Mouse (Mus musculus): ENCODE measurements around the gene Ano3. TPM values are rescaled to one million over a fixed set of nuclear protein-coding genes. Genes with fewer than 3 reads are reported as not detected.

Gene Ano3
- total and polyA plus RNA-seq, 2 experiments from 2014 or later, result 0.89 to 2.6 TPM

- Histone ChIP-seq H3K27ac (no peak overlapping the region), H3K4me2 (ENCODE audit: low read depth, low read length) (no peak overlapping the region), H3K27me3 (ENCODE audit: insufficient read depth, low read length) (no peaks in the 10 kb centered on the region), H3K4me1 (ENCODE audit: insufficient read depth, low read length) (no peaks in the 10 kb centered on the region), H3K9me3 (ENCODE audit: low read length) (no peaks in the 10 kb centered on the region), H3K9ac (replicated peaks; ENCODE audit: low read length) (no peak overlapping the region), H3K4me3 (ENCODE audit: low read length) (no peak overlapping the region), H3K36me3 (ENCODE audit: insufficient read depth, low read length) (no peaks in the 10 kb centered on the region)
- TF ChIP-seq CTCF (IDR thresholded peaks at IDR 0.05; ENCODE audit: low read depth), result no peak
- ATAC-seq (no peak), DNase-seq (ENCODE audit: low spot score) (no peak)
- WGBS, result 28% methylated on average over 2 of the region's 2 CpGs
Observed at GRCm38 (mm10) chr2:110759434-110759833, 191.3 kb downstream of the Ano3 start.

- TF ChIP-seq CTCF (IDR thresholded peaks at IDR 0.05; ENCODE audit: low read depth), result no peak
- Histone ChIP-seq H3K9me3 (ENCODE audit: low read length) (no peaks in the 10 kb centered on the region), H3K27me3 (ENCODE audit: insufficient read depth, low read length) (no peaks in the 10 kb centered on the region), H3K36me3 (ENCODE audit: insufficient read depth, low read length) (no peaks in the 10 kb centered on the region), H3K4me1 (ENCODE audit: insufficient read depth, low read length) (no peaks in the 10 kb centered on the region), H3K9ac (replicated peaks; ENCODE audit: low read length) (no peak overlapping the region), H3K4me3 (ENCODE audit: low read length) (no peak overlapping the region), H3K27ac (no peak overlapping the region), H3K4me2 (ENCODE audit: low read depth, low read length) (no peak overlapping the region)
- 83% methylated on average over 2 of the region's 2 CpGs for WGBS
- no peak for ATAC-seq
- DNase-seq (ENCODE audit: low spot score), result no peak
Observed at GRCm38 (mm10) chr2:110757556-110757955, 193.2 kb downstream of the Ano3 start.

GRCm38 (mm10) chr2:110740493-110740892 is 210.2 kb downstream of the Ano3 start:
- WGBS, result 55% methylated on average over 1 of the region's 1 CpGs
- ATAC-seq (no peak), DNase-seq (ENCODE audit: low spot score) (no peak)
- no peak overlapping the region for H3K4me2 ChIP-seq (ENCODE audit: low read depth, low read length)
- no peak overlapping the region for H3K27ac ChIP-seq
- no peaks in the 10 kb centered on the region for H3K9me3 ChIP-seq (ENCODE audit: low read length)
- H3K4me3 ChIP-seq (ENCODE audit: low read length), result no peak overlapping the region
- no peak overlapping the region for H3K9ac ChIP-seq (replicated peaks; ENCODE audit: low read length)
- H3K27me3 ChIP-seq (ENCODE audit: insufficient read depth, low read length), result no peaks in the 10 kb centered on the region
- TF ChIP-seq CTCF (IDR thresholded peaks at IDR 0.05; ENCODE audit: low read depth), result no peak
- H3K4me1 ChIP-seq (ENCODE audit: insufficient read depth, low read length), result no peaks in the 10 kb centered on the region
- no peaks in the 10 kb centered on the region for H3K36me3 ChIP-seq (ENCODE audit: insufficient read depth, low read length)

DNA sequence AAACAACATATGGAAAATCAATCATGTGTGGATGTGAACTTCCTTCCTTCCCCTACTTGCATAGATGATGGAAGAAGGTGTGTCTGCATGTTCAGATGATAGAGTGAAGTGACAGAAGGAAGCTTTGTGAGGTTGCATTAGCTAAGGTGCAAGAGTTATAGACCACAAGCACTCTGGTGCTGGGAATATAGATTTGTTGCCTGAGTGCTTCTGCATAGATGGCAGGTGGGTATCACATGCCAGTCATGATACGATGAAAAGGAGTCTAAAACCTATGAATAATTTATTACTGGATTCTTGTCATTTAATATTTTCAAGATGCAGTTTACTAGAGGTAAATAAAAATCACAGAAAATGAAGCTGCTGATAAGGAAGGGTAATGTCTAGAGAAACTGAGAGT is 210.9 kb downstream of the Ano3 start:
- H3K36me3 ChIP-seq (ENCODE audit: insufficient read depth, low read length), result no peaks in the 10 kb centered on the region
- DNase-seq (ENCODE audit: low spot score), result no peak
- WGBS, result 63% methylated on average over 1 of the region's 1 CpGs
- no peak for ATAC-seq
- H3K27me3 ChIP-seq (ENCODE audit: insufficient read depth, low read length), result no peaks in the 10 kb centered on the region
- no peaks in the 10 kb centered on the region for H3K9me3 ChIP-seq (ENCODE audit: low read length)
- H3K9ac ChIP-seq (replicated peaks; ENCODE audit: low read length), result no peak overlapping the region
- no peak for TF ChIP-seq CTCF (IDR thresholded peaks at IDR 0.05; ENCODE audit: low read depth)
- H3K4me2 ChIP-seq (ENCODE audit: low read depth, low read length), result no peak overlapping the region
- no peak overlapping the region for H3K4me3 ChIP-seq (ENCODE audit: low read length)
- H3K27ac ChIP-seq, result no peak overlapping the region
- no peaks in the 10 kb centered on the region for H3K4me1 ChIP-seq (ENCODE audit: insufficient read depth, low read length)

DNA sequence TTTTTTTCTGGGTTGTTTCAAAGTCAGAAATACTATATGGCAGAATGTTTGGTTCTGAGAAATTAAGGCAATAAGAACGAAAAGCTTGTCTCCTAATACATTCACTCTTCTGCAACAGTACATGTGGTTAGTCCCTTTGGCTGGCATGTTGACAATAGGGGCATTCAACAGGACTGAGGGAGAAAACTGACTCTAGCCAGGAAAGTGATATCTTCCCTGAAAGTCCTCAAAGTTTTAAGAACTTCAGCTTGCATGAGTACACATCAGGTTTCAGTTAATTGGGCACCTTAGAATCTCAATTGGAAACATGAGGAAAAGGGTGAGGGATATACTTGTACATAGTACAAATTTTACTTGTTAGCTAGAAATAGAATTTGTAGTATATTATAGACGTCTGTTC is 212.7 kb downstream of the Ano3 start:
- no peak overlapping the region for H3K9ac ChIP-seq (replicated peaks; ENCODE audit: low read length)
- no peaks in the 10 kb centered on the region for H3K36me3 ChIP-seq (ENCODE audit: insufficient read depth, low read length)
- H3K27ac ChIP-seq, result no peak overlapping the region
- H3K4me3 ChIP-seq (ENCODE audit: low read length), result no peak overlapping the region
- 68% methylated on average over 2 of the region's 2 CpGs for WGBS
- H3K4me2 ChIP-seq (ENCODE audit: low read depth, low read length), result no peak overlapping the region
- H3K4me1 ChIP-seq (ENCODE audit: insufficient read depth, low read length), result no peaks in the 10 kb centered on the region
- no peaks in the 10 kb centered on the region for H3K9me3 ChIP-seq (ENCODE audit: low read length)
- TF ChIP-seq CTCF (IDR thresholded peaks at IDR 0.05; ENCODE audit: low read depth), result no peak
- DNase-seq (ENCODE audit: low spot score) (no peak), ATAC-seq (no peak)
- H3K27me3 ChIP-seq (ENCODE audit: insufficient read depth, low read length), result no peaks in the 10 kb centered on the region

DNA sequence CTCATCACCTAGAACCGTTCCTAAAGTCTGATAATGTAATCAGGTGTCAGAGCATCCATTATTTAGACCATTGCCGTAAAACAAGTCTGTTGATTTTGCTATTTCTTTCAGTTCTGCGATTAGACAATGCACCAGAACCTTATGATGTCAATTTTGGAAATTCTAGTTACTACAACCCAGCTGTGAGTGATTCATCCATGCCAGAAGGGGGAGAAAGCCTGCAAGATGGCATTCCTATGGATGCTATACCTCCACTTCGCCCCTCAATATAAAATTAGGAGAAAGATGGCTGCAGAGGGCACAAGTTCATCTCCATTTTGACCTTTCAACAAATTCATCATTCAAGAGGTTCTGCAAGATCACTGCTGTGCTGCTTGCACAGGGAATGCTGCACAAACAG is 213.5 kb downstream of the Ano3 start:
- DNase-seq (ENCODE audit: low spot score) (no peak), ATAC-seq (no peak)
- H3K4me1 ChIP-seq (ENCODE audit: insufficient read depth, low read length), result no peaks in the 10 kb centered on the region
- no peak overlapping the region for H3K4me3 ChIP-seq (ENCODE audit: low read length)
- no peaks in the 10 kb centered on the region for H3K9me3 ChIP-seq (ENCODE audit: low read length)
- TF ChIP-seq CTCF (IDR thresholded peaks at IDR 0.05; ENCODE audit: low read depth), result no peak
- no peaks in the 10 kb centered on the region for H3K36me3 ChIP-seq (ENCODE audit: insufficient read depth, low read length)
- 90% methylated on average over 4 of the region's 4 CpGs for WGBS
- no peak overlapping the region for H3K27ac ChIP-seq
- H3K9ac ChIP-seq (replicated peaks; ENCODE audit: low read length), result no peak overlapping the region
- H3K4me2 ChIP-seq (ENCODE audit: low read depth, low read length), result no peak overlapping the region
- no peaks in the 10 kb centered on the region for H3K27me3 ChIP-seq (ENCODE audit: insufficient read depth, low read length)

DNA sequence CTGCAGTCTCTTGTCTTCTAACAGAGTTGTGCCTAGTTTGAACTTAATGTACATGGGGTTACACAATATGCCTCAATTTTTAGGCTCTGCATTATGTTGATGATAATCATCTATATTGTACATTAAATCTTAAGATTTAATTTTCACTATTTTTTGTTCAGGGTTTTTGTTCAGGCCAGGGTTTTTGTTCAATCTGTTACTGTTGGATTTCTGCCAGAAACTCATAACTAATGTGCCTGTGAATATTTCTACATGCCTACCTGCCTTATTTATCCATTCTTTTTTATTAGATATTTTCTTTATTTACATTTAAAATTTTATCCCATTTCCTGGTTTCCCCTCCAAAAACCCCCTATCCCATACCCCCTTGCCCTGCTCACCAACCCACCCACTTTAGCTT is 224.6 kb downstream of the Ano3 start:
- Histone ChIP-seq H3K4me1 (ENCODE audit: insufficient read depth, low read length) (no peaks in the 10 kb centered on the region), H3K9ac (replicated peaks; ENCODE audit: low read length) (no peak overlapping the region), H3K9me3 (ENCODE audit: low read length) (no peaks in the 10 kb centered on the region), H3K36me3 (ENCODE audit: insufficient read depth, low read length) (no peaks in the 10 kb centered on the region), H3K27me3 (ENCODE audit: insufficient read depth, low read length) (no peaks in the 10 kb centered on the region), H3K4me2 (ENCODE audit: low read depth, low read length) (no peak overlapping the region), H3K27ac (no peak overlapping the region), H3K4me3 (ENCODE audit: low read length) (no peak overlapping the region)
- DNase-seq (ENCODE audit: low spot score) (no peak), ATAC-seq (no peak)
- TF ChIP-seq CTCF (IDR thresholded peaks at IDR 0.05; ENCODE audit: low read depth), result no peak
